Mouse (Mus musculus) kidney, adult 2 months (tissue): ENCODE measurements around the gene Nepro.

Source experiments
- CTCF ChIP-seq: fragments of 200-500 bp; conservative IDR thresholded peaks from 2 replicates; pipeline ENCODE4 v1.5.1; 2011; ENCODE audit warnings: low read depth, mild to moderate bottlenecking, control low read depth, low read length, moderate library complexity, mixed read lengths; ENCODE audit not compliant: insufficient read depth, insufficient read length
- POLR2A ChIP-seq: fragments of 200-500 bp; IDR thresholded peaks from one replicate; pipeline ENCODE4 v1.6.1; 2011; ENCODE audit warnings: low read depth, low read length, control low read depth

DNA sequence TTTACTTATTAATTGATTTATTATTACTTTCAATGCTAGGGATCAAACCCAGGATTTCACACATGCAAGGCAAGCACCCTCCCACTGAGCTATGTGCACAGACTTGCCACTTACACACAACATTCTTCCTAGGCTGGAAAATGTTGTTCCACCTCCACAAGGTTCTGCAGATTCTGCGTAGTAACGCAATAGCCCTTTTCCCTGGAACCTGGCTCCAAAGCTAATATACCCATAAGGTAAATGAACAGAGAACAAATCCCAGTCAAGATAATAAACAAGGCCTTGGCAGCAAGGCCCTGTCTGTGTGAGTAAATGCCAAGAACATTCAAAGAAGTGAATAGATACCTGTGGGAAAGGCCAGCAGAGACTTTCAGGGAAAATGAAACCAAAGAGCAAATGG is 47.7 kb upstream of the Nepro start:
- TF ChIP-seq POLR2A: no peak
- TF ChIP-seq CTCF: no peak
